Mouse (Mus musculus) kidney, postnatal 0 days (tissue): ENCODE data around the gene Ncam2. TPM values are rescaled to one million over a fixed set of nuclear protein-coding genes. Genes with fewer than 3 reads are reported as not detected.

ENCODE experiments used
- ATAC-seq: fragments of 200-750 bp; cut with Nextera tagmentation; replicated peaks from 2 replicates; pipeline ENCODE4 v1.8.0; 2017; ENCODE audit warnings: low read depth, moderate number of reproducible peaks, moderate TSS enrichment, moderate library complexity; ENCODE audit not compliant: low FRiP score
- DNase-seq: peaks from one replicate; pipeline ENCODE4 v3.0.0-alpha.2; 2016; ENCODE audit warnings: low spot score
- H3K27ac ChIP-seq: fragments of 300-500 bp; sonication (generic); 2 replicates; pipeline ENCODE4 v1.5.1; 2014; ENCODE audit warnings: mild to moderate bottlenecking
- H3K27me3 ChIP-seq: fragments of 300-500 bp; sonication (generic); 2 replicates; pipeline ENCODE4 v1.6.1; 2014; ENCODE audit warnings: low read length, mixed read lengths; ENCODE audit not compliant: insufficient read depth
- H3K36me3 ChIP-seq: fragments of 300-500 bp; sonication (generic); 2 replicates; pipeline ENCODE4 v1.6.1; 2014; ENCODE audit warnings: low read length, mixed read lengths; ENCODE audit not compliant: insufficient read depth
- H3K4me1 ChIP-seq: fragments of 300-500 bp; sonication (generic); replicated peaks from 2 replicates; pipeline ENCODE4 v1.6.1; 2014; ENCODE audit warnings: antibody characterized with exemption, low read length, mixed read lengths; ENCODE audit not compliant: insufficient read depth
- H3K4me2 ChIP-seq: fragments of 300-500 bp; sonication (generic); 2 replicates; pipeline ENCODE4 v1.6.1; 2014; ENCODE audit warnings: mild to moderate bottlenecking, low read length, moderate library complexity, mixed read lengths
- H3K4me3 ChIP-seq: fragments of 300-500 bp; sonication (generic); replicated peaks from 2 replicates; pipeline ENCODE4 v1.5.1; 2014; ENCODE audit warnings: low read depth, low read length
- H3K9ac ChIP-seq: fragments of 300-500 bp; sonication (generic); 2 replicates; pipeline ENCODE4 v1.6.1; 2014; ENCODE audit warnings: low read depth, low read length
- H3K9me3 ChIP-seq: fragments of 300-500 bp; sonication (generic); replicated peaks from 2 replicates; pipeline ENCODE4 v1.6.1; 2016; ENCODE audit warnings: low read length, inconsistent platforms, mixed read lengths
- CTCF ChIP-seq: IDR thresholded peaks from 2 replicates; pipeline ENCODE4 v1.5.1; 2016; ENCODE audit warnings: antibody characterized with exemption, low read depth, mild to moderate bottlenecking, moderate library complexity
- WGBS: fragments of 180-500 bp; shearing (Covaris S2); extraction: QIAGEN DNeasy Blood & Tissue Kit; methylation state at CpG from one replicate; pipeline ENCODE4 v1.1.7; 2014; 5-methylcytosine and 5-hydroxymethylcytosine counted together
- polyA plus RNA-seq: library from polyadenylated mRNA; unstranded; fragments of >200 nt; fragmentation: Nextera tagmentation; extraction: Ambion mirVana; gene quantifications from 2 replicates; pipeline ENCODE4 v1.2.1, GENCODE M21; 2015

The Ncam2 gene
- polyA plus RNA-seq, 1 experiment from 2014 or later, result 0.26 TPM

DNA sequence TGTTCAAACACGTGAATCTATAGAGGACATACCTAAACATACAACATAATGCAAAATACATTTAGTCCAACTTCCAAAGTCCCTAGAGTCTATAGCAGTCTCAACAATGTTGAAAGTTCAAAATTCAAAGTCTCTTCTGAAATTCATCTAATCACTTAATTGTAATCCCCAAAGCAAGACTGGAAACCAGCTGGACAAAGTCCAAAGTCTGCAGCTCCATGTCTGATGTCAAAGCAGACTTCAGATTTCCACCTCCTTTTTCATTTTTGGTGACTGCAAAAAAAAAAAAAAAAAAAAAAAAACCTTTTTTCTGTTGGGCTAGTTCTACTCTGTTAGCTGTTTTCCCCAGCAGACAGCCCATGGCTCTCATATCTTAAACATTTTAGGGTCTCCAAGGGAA is 473.4 kb downstream of the Ncam2 start:
- no peaks in the 10 kb centered on the region for H3K9me3 ChIP-seq
- H3K9ac ChIP-seq, result no peak overlapping the region
- H3K27me3 ChIP-seq, result no peaks in the 10 kb centered on the region
- no peaks in the 10 kb centered on the region for H3K36me3 ChIP-seq
- H3K4me3 ChIP-seq, result no peak overlapping the region
- TF ChIP-seq CTCF, result no peak
- 77% methylated on average over 1 of the region's 1 CpGs for WGBS
- DNase-seq (no peak), ATAC-seq (no peak)
- no peak overlapping the region for H3K27ac ChIP-seq
- no peaks in the 10 kb centered on the region for H3K4me1 ChIP-seq
- H3K4me2 ChIP-seq, result no peak overlapping the region

DNA sequence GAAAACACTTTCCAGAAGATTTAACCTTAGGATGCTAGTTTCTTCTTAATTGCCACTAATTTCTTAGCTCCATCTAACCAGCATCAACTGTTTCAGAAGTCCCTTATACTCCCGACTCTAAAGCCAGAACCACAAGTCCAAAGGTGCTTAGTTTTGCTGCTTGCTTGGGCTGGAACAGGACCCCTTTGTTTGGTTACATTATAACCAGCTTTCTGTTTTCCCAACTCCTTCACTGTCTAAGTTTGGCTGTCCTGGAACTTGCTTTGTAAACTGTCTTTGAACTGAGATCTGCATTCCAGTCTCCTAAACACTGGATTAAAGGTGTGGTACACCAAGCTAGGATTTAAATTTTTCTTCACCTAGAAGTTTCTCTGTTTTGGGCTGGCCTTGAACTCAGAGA is 475.0 kb downstream of the Ncam2 start:
- no peaks in the 10 kb centered on the region for H3K9me3 ChIP-seq
- H3K27ac ChIP-seq, result no peak overlapping the region
- H3K4me3 ChIP-seq, result no peak overlapping the region
- TF ChIP-seq CTCF, result no peak
- H3K36me3 ChIP-seq, result no peaks in the 10 kb centered on the region
- H3K4me2 ChIP-seq, result no peak overlapping the region
- DNase-seq (no peak), ATAC-seq (no peak)
- no peaks in the 10 kb centered on the region for H3K27me3 ChIP-seq
- H3K9ac ChIP-seq, result no peak overlapping the region
- no peaks in the 10 kb centered on the region for H3K4me1 ChIP-seq
- 66% methylated on average over 1 of the region's 1 CpGs for WGBS
